Mouse (Mus musculus) c-Kit-positive CD71-positive TER-119-positive erythroid progenitor cells, embryonic 14.5 days (primary cell): ENCODE measurements around the gene Trarg1.

ENCODE experiments used
- DNase-seq: peaks from one replicate; pipeline ENCODE4 v3.0.0-alpha.2; 2013; ENCODE audit warnings: low spot score

Trarg1 gene

GRCm38 (mm10) chr11:76674199-76674598 is 5.4 kb upstream of the Trarg1 start:
- DNase-seq: no peak

GRCm38 (mm10) chr11:76674704-76675103 is 4.9 kb upstream of the Trarg1 start:
- DNase-seq: no peak

- no peak for DNase-seq
These were observed 6.0 kb downstream of the Trarg1 start for GRCm38 (mm10) chr11:76685604-76686003.

- DNase-seq: no peak
These were observed 12.5 kb downstream of the Trarg1 start for GRCm38 (mm10) chr11:76692096-76692495.

GRCm38 (mm10) chr11:76695810-76696209 is 16.2 kb downstream of the Trarg1 start:
- DNase-seq: peak; percentile 4

- no peak for DNase-seq
These were observed 20.0 kb downstream of the Trarg1 start for GRCm38 (mm10) chr11:76699626-76700025.

- no peak for DNase-seq
These were observed 28.0 kb downstream of the Trarg1 start for GRCm38 (mm10) chr11:76707656-76708055.

- no peak for DNase-seq
These were observed 28.5 kb downstream of the Trarg1 start for GRCm38 (mm10) chr11:76708066-76708465.

- DNase-seq: no peak
These were observed 29.3 kb downstream of the Trarg1 start for GRCm38 (mm10) chr11:76708881-76709280.

GRCm38 (mm10) chr11:76709625-76710452 is 30.2 kb downstream of the Trarg1 start:
- DNase-seq: no peak

- DNase-seq: no peak
These were observed 37.4 kb downstream of the Trarg1 start for GRCm38 (mm10) chr11:76717000-76717399.

- no peak for DNase-seq
These were observed 44.3 kb downstream of the Trarg1 start for GRCm38 (mm10) chr11:76723911-76724310.

GRCm38 (mm10) chr11:76728093-76728492 is 48.5 kb downstream of the Trarg1 start:
- no peak for DNase-seq

GRCm38 (mm10) chr11:76730650-76731049 is 51.0 kb downstream of the Trarg1 start:
- no peak for DNase-seq

GRCm38 (mm10) chr11:76734560-76734959 is 55.0 kb downstream of the Trarg1 start:
- no peak for DNase-seq

GRCm38 (mm10) chr11:76735753-76736324 is 56.2 kb downstream of the Trarg1 start:
- DNase-seq: no peak

GRCm38 (mm10) chr11:76739125-76739524 is 59.5 kb downstream of the Trarg1 start:
- peak; percentile 14 for DNase-seq

- DNase-seq: no peak
These were observed 62.9 kb downstream of the Trarg1 start for GRCm38 (mm10) chr11:76742511-76742910.

GRCm38 (mm10) chr11:76744550-76744949 is 64.9 kb downstream of the Trarg1 start:
- no peak for DNase-seq

GRCm38 (mm10) chr11:76745921-76746320 is 66.3 kb downstream of the Trarg1 start:
- no peak for DNase-seq
